Mouse (Mus musculus) neural tube, embryonic 14.5 days (tissue): ENCODE measurements around the gene Sall1. TPM values are rescaled to one million over a fixed set of nuclear protein-coding genes. Genes with fewer than 3 reads are reported as not detected.

ENCODE experiments used
- ATAC-seq: fragments of 200-750 bp; cut with Nextera tagmentation; 2 replicates; pipeline ENCODE4 v1.8.0; 2017; ENCODE audit warnings: low read depth, mild to moderate bottlenecking, moderate TSS enrichment, moderate library complexity
- H3K27ac ChIP-seq: fragments of 300-500 bp; sonication (generic); 2 replicates; pipeline ENCODE4 v1.5.1; 2014; ENCODE audit warnings: low read depth, mild to moderate bottlenecking, control low read depth, low read length, moderate library complexity, mixed read lengths
- H3K27me3 ChIP-seq: fragments of 300-500 bp; sonication (generic); 2 replicates; pipeline ENCODE4 v1.6.1; 2014; ENCODE audit warnings: low read length; ENCODE audit not compliant: control insufficient read depth, insufficient read depth
- H3K36me3 ChIP-seq: fragments of 300-500 bp; sonication (generic); 2 replicates; pipeline ENCODE4 v1.6.1; 2014; ENCODE audit warnings: low read length, mixed read lengths; ENCODE audit not compliant: control insufficient read depth, insufficient read depth
- H3K4me1 ChIP-seq: fragments of 300-500 bp; sonication (generic); 2 replicates; pipeline ENCODE4 v1.6.1; 2014; ENCODE audit warnings: low read length; ENCODE audit not compliant: control insufficient read depth, insufficient read depth
- H3K4me2 ChIP-seq: fragments of 300-500 bp; sonication (generic); 2 replicates; pipeline ENCODE4 v1.6.1; 2014; ENCODE audit warnings: mild to moderate bottlenecking, low read depth, low read length, control low read depth
- H3K4me3 ChIP-seq: fragments of 300-500 bp; sonication (generic); 2 replicates; pipeline ENCODE4 v1.5.1; 2014; ENCODE audit warnings: low read depth, low read length, control low read depth, mixed read lengths
- H3K9ac ChIP-seq: fragments of 300-500 bp; sonication (generic); replicated peaks from 2 replicates; pipeline ENCODE4 v1.6.1; 2014; ENCODE audit warnings: low read depth, mild to moderate bottlenecking, control low read depth, low read length, mixed read lengths
- H3K9me3 ChIP-seq: fragments of 300-500 bp; sonication (generic); 2 replicates; pipeline ENCODE4 v1.6.1; 2016; ENCODE audit warnings: low read length; ENCODE audit not compliant: control insufficient read depth
- WGBS: fragments of 180-500 bp; shearing (Covaris S2); extraction: QIAGEN DNeasy Blood & Tissue Kit; methylation state at CpG from one replicate; pipeline ENCODE4 v1.1.7; 2014; 5-methylcytosine and 5-hydroxymethylcytosine counted together
- polyA plus RNA-seq: library from polyadenylated mRNA; unstranded; fragments of >200 nt; fragmentation: Nextera tagmentation; extraction: Ambion mirVana; gene quantifications from 2 replicates; pipeline ENCODE4 v1.2.1, GENCODE M21; 2014

Gene Sall1
- polyA plus RNA-seq = 17.7 and 21.3 TPM in 2 replicates

GRCm38 (mm10) chr8:89043940-89044339 is at the start of gene Sall1:
TSS of gene Sall1 (minus strand) at chr8:89044162.
- peak within 1 kb of the TSS; percentile 81 for H3K9ac ChIP-seq
- ATAC-seq = no peak
- H3K27ac ChIP-seq = peak within 1 kb of the TSS; percentile 96
- H3K4me1 ChIP-seq = peaks cover 17% of the 10 kb centered on the region; the same call in 1 of the 2 replicates
- H3K36me3 ChIP-seq = no peaks in the 10 kb centered on the region
- no peaks in the 10 kb centered on the region; the same call in 1 of the 2 replicates for H3K27me3 ChIP-seq
- H3K4me3 ChIP-seq = peak within 1 kb of the TSS; percentile 57
- 0% methylated on average over 25 of the region's 25 CpGs for WGBS
- H3K9me3 ChIP-seq = no peaks in the 10 kb centered on the region
- H3K4me2 ChIP-seq = peak within 1 kb of the TSS; percentile 85

GRCm38 (mm10) chr8:89089916-89090315 is 46.0 kb upstream of the Sall1 start:
- no peak overlapping the region for H3K4me3 ChIP-seq
- peaks cover 2% of the 10 kb centered on the region; the same call in 1 of the 2 replicates for H3K9me3 ChIP-seq
- no peaks in the 10 kb centered on the region for H3K27me3 ChIP-seq
- WGBS = 36% methylated on average over 5 of the region's 5 CpGs
- H3K9ac ChIP-seq = no peak overlapping the region
- no peak for ATAC-seq
- no peak overlapping the region for H3K4me2 ChIP-seq
- H3K27ac ChIP-seq = no peak overlapping the region
- H3K36me3 ChIP-seq = no peaks in the 10 kb centered on the region
- no peaks in the 10 kb centered on the region for H3K4me1 ChIP-seq

GRCm38 (mm10) chr8:89079147-89079546 is 35.2 kb upstream of the Sall1 start:
- H3K4me3 ChIP-seq = no peak overlapping the region
- ATAC-seq = no peak
- 73% methylated on average over 2 of the region's 2 CpGs for WGBS

GRCm38 (mm10) chr8:89072968-89073382 is 29.0 kb upstream of the Sall1 start:
- ATAC-seq = peak; percentile 60; the same call in 1 of the 2 replicates
- Histone ChIP-seq H3K4me1 (no peaks in the 10 kb centered on the region), H3K4me3 (no peak overlapping the region), H3K9me3 (no peaks in the 10 kb centered on the region), H3K36me3 (no peaks in the 10 kb centered on the region), H3K4me2 (no peak overlapping the region), H3K27me3 (no peaks in the 10 kb centered on the region), H3K27ac (peak overlapping the region; percentile 3; the same call in 1 of the 2 replicates), H3K9ac (no peak overlapping the region)
- WGBS = 5% methylated on average over 3 of the region's 3 CpGs

More at GRCm38 (mm10) chr8:89079147-89079546, 35.2 kb upstream of the Sall1 start:
- no peak overlapping the region for H3K27ac ChIP-seq
- H3K4me2 ChIP-seq = no peak overlapping the region
- no peaks in the 10 kb centered on the region for H3K9me3 ChIP-seq
- H3K9ac ChIP-seq = no peak overlapping the region
- no peaks in the 10 kb centered on the region for H3K36me3 ChIP-seq
- no peaks in the 10 kb centered on the region for H3K27me3 ChIP-seq
- H3K4me1 ChIP-seq = no peaks in the 10 kb centered on the region

GRCm38 (mm10) chr8:89067499-89067898 is 23.5 kb upstream of the Sall1 start:
- no peaks in the 10 kb centered on the region for H3K27me3 ChIP-seq
- no peaks in the 10 kb centered on the region; the same call in 1 of the 2 replicates for H3K4me1 ChIP-seq
- H3K4me3 ChIP-seq = no peak overlapping the region
- no peaks in the 10 kb centered on the region for H3K36me3 ChIP-seq
- 76% methylated on average over 3 of the region's 3 CpGs for WGBS
- H3K9ac ChIP-seq = no peak overlapping the region
- H3K27ac ChIP-seq = no peak overlapping the region
- H3K4me2 ChIP-seq = no peak overlapping the region
- no peak for ATAC-seq
- no peaks in the 10 kb centered on the region for H3K9me3 ChIP-seq

GRCm38 (mm10) chr8:89064042-89064441 is 20.1 kb upstream of the Sall1 start:
- 16% methylated on average over 9 of the region's 9 CpGs for WGBS
- Histone ChIP-seq H3K9me3 (no peaks in the 10 kb centered on the region), H3K27me3 (no peaks in the 10 kb centered on the region), H3K4me2 (no peak overlapping the region), H3K4me3 (no peak overlapping the region), H3K27ac (no peak overlapping the region), H3K4me1 (no peaks in the 10 kb centered on the region; the same call in 1 of the 2 replicates), H3K36me3 (no peaks in the 10 kb centered on the region), H3K9ac (no peak overlapping the region)
- no peak for ATAC-seq

- ATAC-seq = no peak
- Histone ChIP-seq H3K4me1 (no peaks in the 10 kb centered on the region; the same call in 1 of the 2 replicates), H3K27ac (no peak overlapping the region), H3K4me3 (no peak overlapping the region), H3K9ac (no peak overlapping the region), H3K9me3 (no peaks in the 10 kb centered on the region), H3K36me3 (no peaks in the 10 kb centered on the region), H3K27me3 (no peaks in the 10 kb centered on the region), H3K4me2 (no peak overlapping the region)
- 46% methylated on average over 10 of the region's 10 CpGs for WGBS
These were observed 19.5 kb upstream of the Sall1 start for GRCm38 (mm10) chr8:89063366-89064040.

- H3K36me3 ChIP-seq = no peaks in the 10 kb centered on the region
- no peak for ATAC-seq
- WGBS = 77% methylated on average over 8 of the region's 8 CpGs
- H3K4me2 ChIP-seq = no peak overlapping the region
- no peak overlapping the region for H3K9ac ChIP-seq
- no peak overlapping the region for H3K4me3 ChIP-seq
- no peaks in the 10 kb centered on the region for H3K9me3 ChIP-seq
- H3K4me1 ChIP-seq = no peaks in the 10 kb centered on the region; the same call in 1 of the 2 replicates
- H3K27ac ChIP-seq = no peak overlapping the region
- H3K27me3 ChIP-seq = no peaks in the 10 kb centered on the region
These were observed 16.8 kb upstream of the Sall1 start for GRCm38 (mm10) chr8:89060717-89061116.

- no peak for ATAC-seq
- 54% methylated on average over 6 of the region's 6 CpGs for WGBS
- no peak overlapping the region for H3K4me3 ChIP-seq
- H3K9ac ChIP-seq = no peak overlapping the region
- no peak overlapping the region for H3K27ac ChIP-seq
- H3K4me2 ChIP-seq = no peak overlapping the region
- H3K36me3 ChIP-seq = no peaks in the 10 kb centered on the region
- H3K27me3 ChIP-seq = no peaks in the 10 kb centered on the region
- H3K4me1 ChIP-seq = no peaks in the 10 kb centered on the region; the same call in 1 of the 2 replicates
- no peaks in the 10 kb centered on the region for H3K9me3 ChIP-seq
These were observed 15.5 kb upstream of the Sall1 start for GRCm38 (mm10) chr8:89059507-89059906.
